Mouse (Mus musculus) olfactory bulb, adult 2 months (tissue): ENCODE data around the gene Eml2.

Source experiments
- CTCF ChIP-seq: fragments of 200-500 bp; IDR thresholded peaks from 2 replicates; pipeline ENCODE4 v1.5.1; 2012; ENCODE audit warnings: low read depth, mild to moderate bottlenecking, low read length, moderate library complexity; ENCODE audit not compliant: insufficient read depth
- POLR2A ChIP-seq: fragments of 200-500 bp; IDR thresholded peaks from 2 replicates; pipeline ENCODE4 v1.6.1; 2012; ENCODE audit warnings: mild to moderate bottlenecking, low read depth, low read length, moderate library complexity; ENCODE audit not compliant: insufficient read depth

GRCm38 (mm10) chr7:19208944-19209472 lies 32.8 kb downstream of the Eml2 start:
- no peak for TF ChIP-seq CTCF
- no peak for TF ChIP-seq POLR2A
